Mouse (Mus musculus) bone marrow, adult 2 months (tissue): Measurements from ENCODE around the gene Cfap57. TPM values are rescaled to one million over a fixed set of nuclear protein-coding genes. Genes with fewer than 3 reads are reported as not detected.
"Not testable (repeated sequence)": the region's sequence is repeated elsewhere in the genome, so short reads cannot be mapped to it uniquely, and the experiment has no call there.

Source experiments
- H3K27ac ChIP-seq: fragments of 200-500 bp; 2 replicates; pipeline ENCODE4 v1.5.1; 2012; ENCODE audit warnings: low read depth, mild to moderate bottlenecking, control low read depth, inconsistent platforms, low read length; ENCODE audit not compliant: control insufficient read depth, poor library complexity, insufficient read depth
- H3K4me1 ChIP-seq: fragments of 200-500 bp; 2 replicates; pipeline ENCODE4 v1.6.1; 2011; ENCODE audit warnings: low read length; ENCODE audit not compliant: control insufficient read depth, insufficient read depth
- H3K4me3 ChIP-seq: fragments of 200-500 bp; replicated peaks from 2 replicates; pipeline ENCODE3; 2011; ENCODE audit warnings: mild to moderate bottlenecking, low read depth, low read length, control low read depth; ENCODE audit not compliant: control insufficient read depth
- CTCF ChIP-seq: fragments of 200-500 bp; IDR thresholded peaks from 2 replicates; pipeline ENCODE4 v1.5.1; 2011; ENCODE audit warnings: low read length, control low read depth; ENCODE audit not compliant: control insufficient read depth, insufficient read depth
- POLR2A ChIP-seq: fragments of 200-500 bp; IDR thresholded peaks from 2 replicates; pipeline ENCODE4 v1.6.1; 2011; ENCODE audit warnings: low read depth, mild to moderate bottlenecking, control low read depth, low read length, borderline replicate concordance; ENCODE audit not compliant: control insufficient read depth
- WGBS: fragments of 180-500 bp; shearing (Covaris S2); methylation state at CpG from one replicate; pipeline ENCODE4 v1.1.7; 2018; 5-methylcytosine and 5-hydroxymethylcytosine counted together
- polyA plus RNA-seq: library from polyadenylated mRNA; stranded (reverse); fragments of >200 nt; gene quantifications from 2 replicates; pipeline ENCODE4 v1.2.4, GENCODE M21; 2011; ENCODE audit warnings: low replicate concordance; ENCODE audit not compliant: missing spikeins, insufficient read depth, insufficient read length

The Cfap57 gene
- polyA plus RNA-seq, 1 experiment: not detected

GRCm38 (mm10) chr4:118517497-118518146 is 103.0 kb downstream of the Cfap57 start:
- Histone ChIP-seq H3K4me3 (no peak overlapping the region), H3K27ac (no peak overlapping the region), H3K4me1 (peaks cover 2% of the 10 kb centered on the region; the same call in 1 of the 2 replicates)
- 60% methylated on average over 16 of the region's 16 CpGs for WGBS
- no peak for TF ChIP-seq CTCF
- TF ChIP-seq POLR2A: no peak

DNA sequence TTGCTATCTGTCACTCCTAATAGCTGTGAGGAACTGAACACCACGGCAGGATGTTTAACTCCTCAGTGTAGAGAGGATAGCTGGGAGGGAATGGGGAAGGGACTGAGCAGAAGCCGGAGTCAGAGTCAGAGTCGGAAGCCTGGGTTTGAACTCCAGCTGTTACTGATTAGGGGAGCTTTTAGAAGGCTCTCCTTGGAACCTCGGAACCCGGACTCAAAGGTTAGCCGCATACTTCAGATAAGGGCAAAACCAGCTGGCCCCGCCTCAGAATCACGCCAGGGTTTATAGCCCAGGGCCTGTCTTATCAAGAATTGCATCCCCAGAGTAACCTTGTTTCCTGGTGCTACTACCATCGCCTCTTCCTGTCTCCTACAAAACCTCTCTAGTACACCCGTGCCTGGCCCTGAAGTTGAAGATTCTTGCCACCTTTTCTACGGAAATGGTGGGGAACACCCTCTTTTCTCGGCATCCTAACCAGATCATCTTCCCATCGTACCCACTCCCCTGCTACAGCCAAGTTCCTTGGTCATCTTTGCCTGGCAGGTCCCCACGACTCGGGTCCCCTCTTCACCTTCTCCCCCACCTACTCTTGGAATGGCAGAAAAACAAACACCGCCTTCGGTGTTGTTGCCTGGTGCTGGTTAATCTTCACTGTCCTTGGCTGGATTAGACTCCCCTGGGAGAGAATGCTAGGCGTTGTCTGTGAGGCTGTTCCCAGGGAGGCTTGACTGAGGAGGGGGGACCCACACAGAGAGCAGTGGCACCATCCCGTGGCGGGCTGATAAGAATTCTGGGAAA is 103.7 kb downstream of the Cfap57 start:
- TF ChIP-seq CTCF (no peak), POLR2A (no peak)
- Histone ChIP-seq H3K4me1 (peaks cover 2% of the 10 kb centered on the region; the same call in 1 of the 2 replicates), H3K27ac (no peak overlapping the region), H3K4me3 (no peak overlapping the region)
- WGBS: 46% methylated on average over 20 of the region's 20 CpGs

DNA sequence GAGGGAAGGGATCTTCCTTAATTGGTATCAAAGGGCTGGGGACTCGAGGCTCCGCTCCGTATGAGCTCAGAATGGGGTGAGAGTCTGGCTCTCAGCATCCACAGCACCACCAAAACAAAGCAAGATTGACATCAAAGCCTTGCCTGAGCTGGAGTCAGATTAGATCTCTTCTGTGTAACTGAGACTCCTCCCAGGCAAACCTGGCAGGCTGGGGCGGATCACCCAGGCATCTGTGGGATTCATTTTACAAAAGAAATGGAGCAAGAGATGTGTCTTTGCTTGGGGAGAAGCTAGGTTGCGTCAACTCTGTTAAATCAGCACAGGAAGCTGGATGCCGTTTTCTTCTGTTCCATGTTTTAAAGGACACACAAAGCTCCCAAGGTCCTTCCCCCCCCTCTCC is 111.5 kb downstream of the Cfap57 start:
- no peak for TF ChIP-seq CTCF
- no peak for TF ChIP-seq POLR2A
- H3K27ac ChIP-seq: no peak overlapping the region
- WGBS: 58% methylated on average over 6 of the region's 6 CpGs
- H3K4me1 ChIP-seq: no peaks in the 10 kb centered on the region
- no peak overlapping the region for H3K4me3 ChIP-seq

- not testable (repeated sequence) for H3K27ac ChIP-seq, H3K4me1 ChIP-seq, H3K4me3 ChIP-seq
- 66% methylated on average over 1 of the region's 1 CpGs for WGBS
Measured at GRCm38 (mm10) chr4:118507171-118507570, 113.4 kb downstream of the Cfap57 start.

DNA sequence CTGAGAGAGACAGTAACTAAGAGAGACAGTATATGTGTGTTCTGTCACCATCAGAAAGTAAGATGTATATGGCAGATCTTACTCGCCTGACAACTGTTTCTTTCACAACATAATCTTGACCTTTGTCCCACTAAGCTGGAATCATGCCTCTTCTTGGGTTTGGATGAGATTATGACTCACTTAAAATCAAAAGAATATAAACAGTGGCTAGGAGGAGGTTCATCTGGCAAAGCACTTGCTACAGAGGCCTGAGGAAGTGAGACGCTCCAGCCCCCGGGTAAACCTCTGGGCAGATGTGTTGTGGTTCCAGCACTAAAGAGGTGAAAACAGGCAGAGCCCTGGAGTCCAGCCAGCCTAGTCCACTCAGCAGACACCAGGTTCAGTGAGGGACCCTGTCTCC is 115.0 kb downstream of the Cfap57 start:
- Histone ChIP-seq H3K4me1 (no peaks in the 10 kb centered on the region; the same call in 1 of the 2 replicates), H3K4me3 (no peak overlapping the region), H3K27ac (no peak overlapping the region)
- WGBS: 45% methylated on average over 3 of the region's 3 CpGs
- TF ChIP-seq POLR2A: no peak
- TF ChIP-seq CTCF: no peak

Other genes starting within 250 kb of the Cfap57 start
- 17.0 and 34.6 TPM in 2 replicates for gene Szt2, start 211.5 kb downstream of the Cfap57 start, polyA plus RNA-seq
- gene Med8, start 211.4 kb downstream of the Cfap57 start, polyA plus RNA-seq: 45.2 and 67.4 TPM in 2 replicates
- gene Elovl1, start 192.7 kb downstream of the Cfap57 start, polyA plus RNA-seq: 36.1 and 99.5 TPM in 2 replicates
- gene Cdc20, start 183.4 kb downstream of the Cfap57 start, polyA plus RNA-seq: 58.8 and 92.1 TPM in 2 replicates
- 10.3 and 13.1 TPM in 2 replicates for gene Mpl, start 163.3 kb downstream of the Cfap57 start, polyA plus RNA-seq
- gene Tie1, start 130.7 kb downstream of the Cfap57 start, polyA plus RNA-seq: 2.7 and 4.5 TPM in 2 replicates
- 1.0 and 2.1 TPM in 2 replicates for gene 2610528J11Rik, start 93.8 kb downstream of the Cfap57 start, polyA plus RNA-seq
- not detected in 2 replicates for gene Tmem125, start 76.7 kb downstream of the Cfap57 start, polyA plus RNA-seq
- gene Ebna1bp2, start within 50 bp of the Cfap57 start, polyA plus RNA-seq: 29.3 and 57.7 TPM in 2 replicates
- gene Olfr62, start 38.2 kb upstream of the Cfap57 start, polyA plus RNA-seq: not detected in 2 replicates
- not detected in 2 replicates for gene Olfr1342, start 72.0 kb upstream of the Cfap57 start, polyA plus RNA-seq
- not detected in 2 replicates for gene Olfr1341, start 82.7 kb upstream of the Cfap57 start, polyA plus RNA-seq
- gene Olfr1340, start 99.4 kb upstream of the Cfap57 start, polyA plus RNA-seq: not detected in 2 replicates
- gene Olfr1339, start 111.4 kb upstream of the Cfap57 start, polyA plus RNA-seq: not detected in 2 replicates
- 0.50 TPM in 1 of 2 replicates, not detected in the other for gene Olfr1338, start 138.0 kb upstream of the Cfap57 start, polyA plus RNA-seq
- not detected in 2 replicates for gene Olfr1337, start 161.8 kb upstream of the Cfap57 start, polyA plus RNA-seq
- not detected in 2 replicates for gene Olfr1335, start 189.2 kb upstream of the Cfap57 start, polyA plus RNA-seq
- not detected in 2 replicates for gene Olfr1333, start 215.5 kb upstream of the Cfap57 start, polyA plus RNA-seq
- not detected in 2 replicates for gene Olfr1331, start 243.9 kb upstream of the Cfap57 start, polyA plus RNA-seq